Mouse (Mus musculus) ES-E14 (cell line): ENCODE measurements around the gene Gm9821. TPM values are rescaled to one million over a fixed set of nuclear protein-coding genes. Genes with fewer than 3 reads are reported as not detected.

Source experiments
- DNase-seq: peaks from one replicate; pipeline ENCODE4 v3.0.0-alpha.2; 2013; ENCODE audit warnings: low read depth, low spot score
- H3K27ac ChIP-seq: 2 replicates; pipeline ENCODE4 v1.5.1; 2012; ENCODE audit warnings: low read depth, mild to moderate bottlenecking, low read length, moderate library complexity, mixed read lengths; ENCODE audit not compliant: poor library complexity, insufficient read depth, severe bottlenecking
- H3K36me3 ChIP-seq: 2 replicates; pipeline ENCODE4 v1.6.1; 2012; ENCODE audit warnings: mild to moderate bottlenecking, low read length, moderate library complexity, mixed read lengths; ENCODE audit not compliant: control insufficient read depth, poor library complexity, insufficient read depth, severe bottlenecking
- H3K4me1 ChIP-seq, 2 experiments: fragments of 150-350 bp in 1 of 2; sonication (generic) in 1 of 2; 2 replicates each; pipeline ENCODE4 v1.6.1; 2012; ENCODE audit warnings: low read length in 2 of 2, mild to moderate bottlenecking in 1 of 2, mixed read lengths in 1 of 2; ENCODE audit not compliant: control insufficient read depth in 2 of 2, insufficient read depth in 2 of 2, poor library complexity in 1 of 2
- H3K4me3 ChIP-seq, 2 experiments: fragments of 150-350 bp in 1 of 2; sonication (generic) in 1 of 2; 2 replicates each; pipeline ENCODE4 v1.5.1; 2012; ENCODE audit warnings: low read length in 2 of 2, low read depth in 1 of 2, mild to moderate bottlenecking in 1 of 2, mixed read lengths in 1 of 2; ENCODE audit not compliant: insufficient read depth in 1 of 2, poor library complexity in 1 of 2, severe bottlenecking in 1 of 2
- H3K9ac ChIP-seq: 2 replicates; pipeline ENCODE4 v1.6.1; 2012; ENCODE audit warnings: low read depth, mild to moderate bottlenecking, low read length, mixed read lengths; ENCODE audit not compliant: poor library complexity, insufficient read depth, severe bottlenecking
- H3K9me3 ChIP-seq: fragments of 150-350 bp; sonication (generic); 2 replicates; pipeline ENCODE4 v1.6.1; 2012; ENCODE audit warnings: low read depth, mild to moderate bottlenecking, low read length; ENCODE audit not compliant: control insufficient read depth, insufficient read depth
- CHD2 ChIP-seq: IDR thresholded peaks from 2 replicates; pipeline ENCODE4 v1.6.1; 2014; ENCODE audit warnings: mild to moderate bottlenecking, low read depth, low read length, inconsistent platforms
- HCFC1 ChIP-seq: IDR thresholded peaks from 2 replicates; pipeline ENCODE4 v1.6.1; 2012; ENCODE audit warnings: low read length, inconsistent platforms, borderline replicate concordance; ENCODE audit not compliant: insufficient read depth
- MAFK ChIP-seq: IDR thresholded peaks from 2 replicates; pipeline ENCODE4 v1.6.1; 2014; ENCODE audit warnings: mild to moderate bottlenecking, low read depth, low read length, inconsistent platforms; ENCODE audit not compliant: insufficient read depth
- ZC3H11A ChIP-seq: IDR thresholded peaks from 2 replicates; pipeline ENCODE4 v1.6.1; 2012; ENCODE audit warnings: low read depth, mild to moderate bottlenecking, inconsistent platforms, low read length, borderline replicate concordance
- ZNF384 ChIP-seq: IDR thresholded peaks from 2 replicates; pipeline ENCODE4 v1.6.1; 2012; ENCODE audit warnings: low read depth, low read length, inconsistent platforms
- in situ Hi-C, 2 experiments: fragments of 600-800 bp; cut with MboI; formaldehyde crosslinking; loops; one replicate each; pipeline ENCODE4 v1.15.1; 2025; ENCODE audit warnings: low sequenced_read_pairs in 2 of 2, inconsistent platforms in 1 of 2; ENCODE audit not compliant: unreplicated experiment in 2 of 2
- total RNA-seq: library from RNA; depleted of rRNA; stranded (reverse); fragments of 300-350 nt; gene quantifications from 2 replicates; pipeline ENCODE4 v1.2.3, GENCODE M21; 2012

The Gm9821 gene
- total RNA-seq, 1 experiment: 0.18 TPM

- H3K36me3 ChIP-seq: no peaks in the 10 kb centered on the region
- in situ Hi-C loops: no loop called here
- DNase-seq: no peak
- H3K9ac ChIP-seq: no peak overlapping the region
- no peak overlapping the region for H3K4me3 ChIP-seq
- H3K4me1 ChIP-seq: peaks cover 4 to 37% of the 10 kb centered on the region in 2 experiments; a peak in 2 of 4 replicates
- TF ChIP-seq ZNF384: no peak
- TF ChIP-seq MAFK: no peak
- TF ChIP-seq CHD2: no peak
- no peak for TF ChIP-seq ZC3H11A
- TF ChIP-seq HCFC1: no peak
- no peak overlapping the region for H3K27ac ChIP-seq
- no peaks in the 10 kb centered on the region for H3K9me3 ChIP-seq
Measured at GRCm38 (mm10) chr2:91973416-91974135, 28.1 kb downstream of the Gm9821 start.

GRCm38 (mm10) chr2:91975581-91976541 is 30.4 kb downstream of the Gm9821 start, which contains the start of gene Dgkz:
Dgkz (minus strand) TSS chr2:91975864.
- Histone ChIP-seq H3K9ac (peak within 1 kb of the TSS; percentile 57), H3K4me1 (peaks cover 4 to 41% of the 10 kb centered on the region in 2 experiments; a peak in 3 of 4 replicates), H3K27ac (no peak within 1 kb of the TSS), H3K36me3 (no peaks in the 10 kb centered on the region), H3K9me3 (no peaks in the 10 kb centered on the region), H3K4me3 (peak within 1 kb of the TSS; percentile 66 to 72)
- TF ChIP-seq ZNF384: no peak
- no peak for TF ChIP-seq CHD2
- TF ChIP-seq HCFC1: no peak
- no peak for TF ChIP-seq ZC3H11A
- TF ChIP-seq MAFK: no peak
- in situ Hi-C loops: loop anchor here in 1 of 2 experiments (25.0 kb wide), 1 partner anchor 361 kb away; no protein-coding TSS in a partner anchor
- DNase-seq: no peak

GRCm38 (mm10) chr2:91977960-91978359 is 32.5 kb downstream of the Gm9821 start:
- H3K27ac ChIP-seq: no peak overlapping the region
- peaks cover 3 to 32% of the 10 kb centered on the region in 2 experiments; a peak in 2 of 4 replicates for H3K4me1 ChIP-seq
- TF ChIP-seq ZNF384 (no peak), CHD2 (no peak), ZC3H11A (no peak), MAFK (no peak)
- H3K36me3 ChIP-seq: peaks cover 5% of the 10 kb centered on the region; the same call in 1 of the 2 replicates
- no peak for DNase-seq
- in situ Hi-C loops: loop anchor here in 1 of 2 experiments (25.0 kb wide), 1 partner anchor 359 kb away; no protein-coding TSS in a partner anchor
- H3K9ac ChIP-seq: no peak overlapping the region
- no peaks in the 10 kb centered on the region for H3K9me3 ChIP-seq
- no peak overlapping the region for H3K4me3 ChIP-seq

- H3K9ac ChIP-seq: no peak overlapping the region
- peaks cover 8% of the 10 kb centered on the region; the same call in 1 of the 2 replicates for H3K36me3 ChIP-seq
- no peaks in the 10 kb centered on the region for H3K9me3 ChIP-seq
- in situ Hi-C loops: loop anchor here in 1 of 2 experiments (25.0 kb wide), 1 partner anchor 359 kb away; no protein-coding TSS in a partner anchor
- H3K27ac ChIP-seq: no peak overlapping the region
- H3K4me1 ChIP-seq: peaks cover 3 to 33% of the 10 kb centered on the region in 2 experiments; a peak in 3 of 4 replicates
- DNase-seq: no peak
- H3K4me3 ChIP-seq: no peak overlapping the region
- TF ChIP-seq ZNF384 (no peak), ZC3H11A (no peak), CHD2 (no peak), HCFC1 (no peak), MAFK (no peak)
Measured at GRCm38 (mm10) chr2:91978547-91978946, 33.0 kb downstream of the Gm9821 start.
